Comparison of ENCODE assay signal across 8 mouse cellular contexts in genomic region chr11:109363191-109364133, GRCm38 (mm10). TPM values are rescaled to one million over a fixed set of nuclear protein-coding genes. Genes with fewer than 3 reads are reported as not detected.
A peak's percentile ranks its signal among the peaks of the same experiment; 100 is the strongest.
DNase-seq lines count a peak whose midpoint lies in the region; ATAC-seq lines count a peak whose summit lies in the region.

No protein-coding gene starts in this region.

- peaks cover 18% of the 10 kb centered on the region for H3K36me3 ChIP-seq in embryonic facial prominence, embryonic 12.5 days
- peaks cover 31% of the 10 kb centered on the region for H3K36me3 ChIP-seq in heart, embryonic 13.5 days
- H3K36me3 ChIP-seq in kidney, embryonic 15.5 days = peaks cover 24% of the 10 kb centered on the region

- 3% methylated on average over 45 of the region's 53 CpGs for WGBS in embryonic facial prominence, embryonic 12.5 days
- WGBS in heart, embryonic 13.5 days = 1% methylated on average over 52 of the region's 53 CpGs
- 2% methylated on average over 53 of the region's 53 CpGs for WGBS in kidney, embryonic 15.5 days

- H3K27me3 ChIP-seq in embryonic facial prominence, embryonic 12.5 days = no peaks in the 10 kb centered on the region
- no peaks in the 10 kb centered on the region for H3K27me3 ChIP-seq in heart, embryonic 13.5 days (replicated peaks)
- H3K27me3 ChIP-seq in kidney, embryonic 15.5 days = peaks cover 3% of the 10 kb centered on the region; the same call in 1 of the 2 replicates

- H3K27ac ChIP-seq in embryonic facial prominence, embryonic 12.5 days = peak overlapping the region; percentile 95
- peak overlapping the region; percentile 99 for H3K27ac ChIP-seq in heart, embryonic 13.5 days (replicated peaks)
- peak overlapping the region; percentile 98 for H3K27ac ChIP-seq in kidney, embryonic 15.5 days

- DNase-seq in spleen, adult 18-20 months = peak; percentile 59 to 62
- DNase-seq in spleen, adult 12 weeks (ENCODE audit: low spot score) = no peak
- DNase-seq in lung, postnatal 36 days = peak; percentile 57
- peak; percentile 78 to 86 for DNase-seq in spleen, postnatal 10 days (ENCODE audit: low spot score in 2 of 2)
- DNase-seq in right cerebral cortex, adult 18-20 months = no peak

- peak overlapping the region; percentile 90 for H3K4me3 ChIP-seq in embryonic facial prominence, embryonic 12.5 days
- H3K4me3 ChIP-seq in heart, embryonic 13.5 days = peak overlapping the region; percentile 99
- peak overlapping the region; percentile 97 for H3K4me3 ChIP-seq in kidney, embryonic 15.5 days (replicated peaks)

- peak overlapping the region; percentile 89 for H3K9ac ChIP-seq in embryonic facial prominence, embryonic 12.5 days
- peak overlapping the region; percentile 98 for H3K9ac ChIP-seq in heart, embryonic 13.5 days
- H3K9ac ChIP-seq in kidney, embryonic 15.5 days = peak overlapping the region; percentile 96

- peak overlapping the region; percentile 68 for H3K4me2 ChIP-seq in embryonic facial prominence, embryonic 12.5 days (replicated peaks)
- peak overlapping the region; percentile 79 for H3K4me2 ChIP-seq in heart, embryonic 13.5 days
- peak overlapping the region; percentile 72 for H3K4me2 ChIP-seq in kidney, embryonic 15.5 days

- ATAC-seq in embryonic facial prominence, embryonic 12.5 days (ENCODE audit: insufficient number of reproducible peaks, insufficient read depth, low FRiP score, low TSS enrichment) = peak; percentile 64
- ATAC-seq in heart, embryonic 13.5 days (ENCODE audit: extremely low read depth, insufficient number of reproducible peaks, low FRiP score, low TSS enrichment) = peak; percentile 45; the same call in 1 of the 2 replicates
- ATAC-seq in kidney, embryonic 15.5 days (replicated peaks; ENCODE audit: low FRiP score) = peak; percentile 73

- H3K9me3 ChIP-seq in embryonic facial prominence, embryonic 12.5 days = no peaks in the 10 kb centered on the region
- no peaks in the 10 kb centered on the region for H3K9me3 ChIP-seq in heart, embryonic 13.5 days
- H3K9me3 ChIP-seq in kidney, embryonic 15.5 days (replicated peaks) = no peaks in the 10 kb centered on the region

- peaks cover 39% of the 10 kb centered on the region for H3K4me1 ChIP-seq in embryonic facial prominence, embryonic 12.5 days
- peaks cover 70% of the 10 kb centered on the region for H3K4me1 ChIP-seq in heart, embryonic 13.5 days
- peaks cover 51% of the 10 kb centered on the region for H3K4me1 ChIP-seq in kidney, embryonic 15.5 days

RNA-seq across cellular contexts. Expression of gene Gna13, which starts 0.8 kb away (rescaled TPM):
- polyA plus RNA-seq in embryonic facial prominence, embryonic 12.5 days (2016; fragmentation: Nextera tagmentation; extraction: Ambion mirVana) = 20.7 and 22.4 TPM in 2 replicates
- 17.8 and 18.6 TPM in 2 replicates for polyA plus RNA-seq in heart, embryonic 13.5 days (2015; fragmentation: Nextera tagmentation; extraction: Ambion mirVana)
- 20.8 and 21.5 TPM in 2 replicates for polyA plus RNA-seq in kidney, embryonic 15.5 days (2015; fragmentation: Nextera tagmentation; extraction: Ambion mirVana)

RNA-seq across cellular contexts. Expression of gene 9930022D16Rik, which starts 50.3 kb away (rescaled TPM):
- polyA plus RNA-seq in embryonic facial prominence, embryonic 12.5 days (2016; fragmentation: Nextera tagmentation; extraction: Ambion mirVana) = not detected in 2 replicates
- 0.05 TPM in 1 of 2 replicates, not detected in the other for polyA plus RNA-seq in heart, embryonic 13.5 days (2015; fragmentation: Nextera tagmentation; extraction: Ambion mirVana)
- not detected in 2 replicates for polyA plus RNA-seq in kidney, embryonic 15.5 days (2015; fragmentation: Nextera tagmentation; extraction: Ambion mirVana)

Comparison
In these comparisons a context has a peak if more than half of its experiments do, and no peak if none do; other contexts are left out.
1. DNase-seq: peak in spleen, adult 18-20 months (2 of 2), lung, postnatal 36 days (single experiment) and spleen, postnatal 10 days (2 of 2); none in spleen, adult 12 weeks (single experiment) and right cerebral cortex, adult 18-20 months (single experiment).
2. Peak in every context shown above with its lines, with median percentiles within 50 percentile points of each other: ATAC-seq, H3K27ac ChIP-seq, H3K4me2 ChIP-seq, H3K4me3 ChIP-seq and H3K9ac ChIP-seq.